Mouse (Mus musculus) intestine, postnatal 0 days (tissue): ENCODE results near the gene Supt6. TPM values are rescaled to one million over a fixed set of nuclear protein-coding genes. Genes with fewer than 3 reads are reported as not detected.

Experiments
- ATAC-seq: fragments of 200-750 bp; cut with Nextera tagmentation; 2 replicates; pipeline ENCODE4 v1.8.0; 2017; ENCODE audit warnings: mild to moderate bottlenecking, moderate TSS enrichment, moderate library complexity
- H3K27ac ChIP-seq: fragments of 300-500 bp; sonication (generic); 2 replicates; pipeline ENCODE4 v1.5.1; 2014; ENCODE audit warnings: mild to moderate bottlenecking, low read depth, low read length, moderate library complexity
- H3K27me3 ChIP-seq: fragments of 300-500 bp; sonication (generic); replicated peaks from 2 replicates; pipeline ENCODE4 v1.6.1; 2014; ENCODE audit warnings: low read length, mixed read lengths; ENCODE audit not compliant: control insufficient read depth, insufficient read depth
- H3K36me3 ChIP-seq: fragments of 300-500 bp; sonication (generic); 2 replicates; pipeline ENCODE4 v1.6.1; 2014; ENCODE audit warnings: mild to moderate bottlenecking, moderate library complexity; ENCODE audit not compliant: control insufficient read depth, insufficient read depth
- H3K4me1 ChIP-seq: fragments of 300-500 bp; sonication (generic); replicated peaks from 2 replicates; pipeline ENCODE4 v1.6.1; 2014; ENCODE audit warnings: antibody characterized with exemption, low read length, mixed read lengths; ENCODE audit not compliant: control insufficient read depth, insufficient read depth
- H3K4me2 ChIP-seq: fragments of 300-500 bp; sonication (generic); replicated peaks from 2 replicates; pipeline ENCODE4 v1.6.1; 2014; ENCODE audit warnings: low read depth, mild to moderate bottlenecking, moderate library complexity
- H3K4me3 ChIP-seq: fragments of 300-500 bp; sonication (generic); 2 replicates; pipeline ENCODE4 v1.5.1; 2014; ENCODE audit warnings: low read depth, low read length
- H3K9ac ChIP-seq: fragments of 300-500 bp; sonication (generic); 2 replicates; pipeline ENCODE4 v1.6.1; 2014; ENCODE audit warnings: mild to moderate bottlenecking, low read depth, low read length
- H3K9me3 ChIP-seq: fragments of 300-500 bp; sonication (generic); 2 replicates; pipeline ENCODE4 v1.6.1; 2016; ENCODE audit warnings: mixed run types; ENCODE audit not compliant: control insufficient read depth
- CTCF ChIP-seq: sonication (generic); IDR thresholded peaks from 2 replicates; pipeline ENCODE4 v1.5.1; 2016; ENCODE audit warnings: low read depth, mild to moderate bottlenecking, control low read depth, antibody characterized with exemption, moderate library complexity
- WGBS: fragments of 180-500 bp; shearing (Covaris S2); extraction: QIAGEN DNeasy Blood & Tissue Kit; methylation state at CpG from one replicate; pipeline ENCODE4 v1.1.7; 2014; 5-methylcytosine and 5-hydroxymethylcytosine counted together
- polyA plus RNA-seq: library from polyadenylated mRNA; unstranded; fragments of >200 nt; fragmentation: Nextera tagmentation; extraction: Ambion mirVana; gene quantifications from 2 replicates; pipeline ENCODE4 v1.2.1, GENCODE M21; 2015

Gene Supt6
- polyA plus RNA-seq, 1 experiment from 2014 or later, result 8.8 TPM

DNA sequence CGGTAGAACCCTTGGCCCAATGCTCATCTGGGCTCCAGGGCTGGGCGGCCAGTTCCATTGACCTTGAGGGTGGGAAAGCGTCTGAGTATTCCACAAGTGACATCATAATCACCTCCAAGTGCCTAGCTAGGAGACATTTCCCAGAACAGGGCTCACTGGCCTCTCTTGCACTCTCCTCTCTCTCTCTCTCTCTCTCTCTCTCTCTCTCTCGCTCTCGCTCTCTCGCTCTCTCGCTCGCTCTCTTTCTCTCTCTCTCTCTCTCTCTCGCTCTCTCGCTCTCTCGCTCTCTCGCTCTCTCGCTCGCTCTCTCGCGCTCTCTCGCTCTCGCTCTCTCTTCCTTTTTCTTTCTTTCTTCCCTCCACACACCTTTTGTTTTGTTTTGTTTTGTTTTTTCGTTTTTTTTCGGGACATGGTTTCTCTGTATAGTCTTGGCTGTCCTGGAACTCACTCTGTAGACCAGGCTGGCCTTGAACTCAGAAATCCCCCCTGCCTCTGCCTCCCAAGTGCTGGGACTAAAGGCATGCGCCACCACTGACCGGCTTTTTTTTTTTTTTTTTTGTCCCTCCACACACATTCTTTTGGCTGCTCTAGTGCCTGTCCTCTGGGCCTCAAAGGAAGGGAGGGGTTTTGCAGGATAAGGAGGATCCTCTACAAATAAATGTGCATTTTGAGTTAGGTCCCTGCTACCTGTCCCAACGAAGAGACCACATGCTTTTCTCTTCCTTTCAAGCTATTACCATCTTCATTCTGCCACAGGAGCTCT is 50.5 kb downstream of the Supt6 start:
- Histone ChIP-seq H3K4me2 (peak overlapping the region; percentile 85), H3K27ac (no peak overlapping the region), H3K27me3 (0 out of 2 replicates have a peak, but pooled peaks cover 3% of the 10 kb centered on the region), H3K9ac (peak overlapping the region; percentile 38; the same call in 1 of the 2 replicates), H3K36me3 (no peaks in the 10 kb centered on the region), H3K4me3 (peak overlapping the region; percentile 57), H3K4me1 (0 out of 2 replicates have a peak, but pooled peaks cover 3% of the 10 kb centered on the region), H3K9me3 (no peaks in the 10 kb centered on the region)
- no peak for ATAC-seq
- 60% methylated on average over 23 of the region's 23 CpGs for WGBS
- TF ChIP-seq CTCF, result no peak

DNA sequence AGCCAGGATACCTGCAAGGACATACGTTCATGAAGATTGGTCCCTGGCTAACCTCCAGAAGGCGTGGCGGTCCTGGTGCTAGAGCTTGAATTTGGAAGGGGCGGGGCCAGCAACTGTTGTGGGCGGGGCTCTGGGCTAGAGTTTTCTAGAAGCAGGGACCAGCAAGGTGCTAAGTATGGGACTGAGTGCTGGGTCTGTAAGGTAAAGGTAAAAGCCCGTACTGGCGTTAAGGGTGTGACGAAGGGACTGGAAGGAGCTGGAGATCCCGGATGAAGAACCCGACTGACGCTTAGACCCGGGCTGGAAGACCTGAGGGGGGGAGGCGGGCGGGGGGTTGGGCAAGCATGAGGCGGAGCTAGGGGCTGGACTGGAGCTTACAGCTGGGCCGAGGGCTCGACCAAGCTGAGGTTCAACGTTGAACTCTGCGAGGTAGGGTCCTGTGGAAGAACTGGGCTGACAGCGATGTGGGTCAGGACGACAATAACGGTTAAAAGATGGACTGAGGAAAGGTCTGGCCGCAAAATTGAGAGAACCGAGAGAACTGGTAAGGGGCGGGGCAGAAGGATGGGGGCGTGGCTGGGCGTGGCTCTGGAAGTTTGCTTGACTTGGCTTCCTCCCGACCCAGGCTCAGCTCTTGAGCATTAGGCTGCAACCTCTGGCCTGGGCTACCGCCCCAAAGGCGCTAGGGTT is 51.2 kb downstream of the Supt6 start:
- peak overlapping the region; percentile 38; the same call in 1 of the 2 replicates for H3K9ac ChIP-seq
- H3K9me3 ChIP-seq, result no peaks in the 10 kb centered on the region
- no peak for TF ChIP-seq CTCF
- H3K4me3 ChIP-seq, result peak overlapping the region; percentile 57
- H3K27me3 ChIP-seq, result peaks cover 3% of the 10 kb centered on the region; the same call in 1 of the 2 replicates
- peaks cover 7% of the 10 kb centered on the region; the same call in 1 of the 2 replicates for H3K4me1 ChIP-seq
- 3% methylated on average over 30 of the region's 30 CpGs for WGBS
- peak; percentile 59 for ATAC-seq
- H3K4me2 ChIP-seq, result peak overlapping the region; percentile 85
- no peaks in the 10 kb centered on the region for H3K36me3 ChIP-seq
- H3K27ac ChIP-seq, result no peak overlapping the region

DNA sequence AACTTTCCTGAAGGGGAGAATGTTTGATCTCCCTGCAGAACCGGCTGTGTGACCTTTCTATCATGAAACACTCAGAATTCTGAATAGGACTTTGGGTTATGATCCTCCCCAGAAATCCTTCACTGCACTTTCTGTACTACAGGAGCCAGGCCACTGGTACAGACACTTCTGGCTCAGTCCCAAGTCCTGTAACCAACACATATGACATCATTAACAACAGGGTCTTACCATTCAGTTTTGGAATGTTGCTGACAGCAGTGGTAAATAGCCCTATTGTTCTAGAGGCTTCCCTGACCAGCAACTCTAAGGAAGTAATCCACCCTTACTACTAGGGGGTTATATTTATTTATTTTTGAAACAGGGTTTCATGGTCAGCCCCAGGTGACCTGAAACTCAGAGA is 52.7 kb downstream of the Supt6 start, which contains the start of gene Proca1:
Gene Proca1, plus strand, starts transcription at position 280 of the 400 bp plus-strand sequence.
- no peaks in the 10 kb centered on the region for H3K36me3 ChIP-seq
- no peak within 1 kb of the TSS for H3K27ac ChIP-seq
- H3K27me3 ChIP-seq, result peaks cover 3% of the 10 kb centered on the region; the same call in 1 of the 2 replicates
- ATAC-seq, result no peak
- WGBS, result 50% methylated on average over 1 of the region's 1 CpGs
- peak within 1 kb of the TSS; percentile 85 for H3K4me2 ChIP-seq
- no peak for TF ChIP-seq CTCF
- H3K9ac ChIP-seq, result no peak within 1 kb of the TSS
- peak within 1 kb of the TSS; percentile 57 for H3K4me3 ChIP-seq
- H3K9me3 ChIP-seq, result no peaks in the 10 kb centered on the region
- peaks cover 7% of the 10 kb centered on the region; the same call in 1 of the 2 replicates for H3K4me1 ChIP-seq

DNA sequence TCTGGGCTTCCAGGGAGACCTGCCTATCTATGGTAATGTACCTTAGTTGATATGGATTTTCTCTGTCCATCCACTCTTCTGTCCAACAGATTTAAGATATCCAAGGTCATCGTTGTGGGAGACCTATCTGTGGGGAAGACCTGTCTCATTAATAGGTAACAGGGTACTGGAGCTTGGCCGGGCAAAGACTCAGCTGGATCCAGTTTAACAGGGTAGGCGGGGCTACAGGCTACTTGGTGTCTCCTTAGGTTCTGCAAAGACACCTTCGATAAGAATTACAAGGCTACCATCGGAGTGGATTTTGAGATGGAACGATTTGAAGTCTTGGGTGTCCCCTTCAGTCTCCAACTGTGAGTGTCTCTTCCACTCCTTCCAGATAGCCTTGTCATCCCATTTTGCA is 55.7 kb downstream of the Supt6 start:
- H3K27ac ChIP-seq, result no peak overlapping the region
- ATAC-seq, result no peak
- 40% methylated on average over 6 of the region's 6 CpGs for WGBS

DNA sequence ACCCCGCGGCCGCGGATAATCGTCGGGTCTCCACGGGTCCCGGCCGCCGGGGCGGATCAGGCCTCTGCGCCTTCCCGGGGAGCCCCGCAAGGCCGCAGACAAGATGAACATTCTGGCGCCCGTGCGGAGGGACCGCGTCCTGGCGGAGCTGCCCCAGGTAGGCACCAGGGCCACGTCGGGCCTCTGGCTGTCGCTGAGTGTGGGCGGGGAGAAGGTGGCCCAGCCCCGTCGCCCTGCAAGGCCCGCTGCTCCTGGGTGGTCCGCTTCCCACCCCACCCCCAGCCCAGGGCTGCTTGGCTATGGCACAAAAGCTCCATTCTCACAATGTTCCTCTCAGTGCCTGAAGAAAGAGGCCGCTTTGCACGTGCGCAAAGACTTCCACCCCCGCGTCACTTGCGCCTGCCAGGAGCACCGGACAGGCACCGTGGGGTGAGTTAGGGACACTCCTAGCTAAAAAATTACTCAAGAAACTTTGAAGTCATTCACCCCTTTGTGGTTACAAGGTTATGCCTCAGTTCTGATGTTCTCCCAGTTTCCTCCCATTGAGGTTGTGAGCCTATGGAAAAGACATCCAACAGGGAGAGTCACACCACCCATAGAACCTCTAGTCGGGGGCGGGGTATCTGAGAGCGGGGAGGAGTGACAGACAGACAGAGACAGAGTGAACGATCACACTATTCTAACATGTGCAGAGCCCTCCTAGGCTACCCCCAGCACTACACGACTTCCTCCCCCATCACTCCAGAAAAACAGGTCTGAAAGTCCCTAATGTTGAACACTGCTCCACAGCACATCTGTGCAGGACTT is 56.4 kb downstream of the Supt6 start:
- no peak for TF ChIP-seq CTCF
- 1% methylated on average over 38 of the region's 42 CpGs for WGBS

More for the DNA sequence above, 55.7 kb downstream of the Supt6 start:
- Histone ChIP-seq H3K27me3 (peaks cover 3% of the 10 kb centered on the region; the same call in 1 of the 2 replicates), H3K4me1 (peaks cover 7% of the 10 kb centered on the region; the same call in 1 of the 2 replicates), H3K36me3 (no peaks in the 10 kb centered on the region), H3K4me2 (peak overlapping the region; percentile 94), H3K9ac (no peak overlapping the region), H3K4me3 (peak overlapping the region; percentile 68), H3K9me3 (no peaks in the 10 kb centered on the region)
- no peak for TF ChIP-seq CTCF

More for the DNA sequence above, 56.4 kb downstream of the Supt6 start:
- H3K4me3 ChIP-seq, result peak overlapping the region; percentile 68
- H3K9me3 ChIP-seq, result no peaks in the 10 kb centered on the region
- H3K27me3 ChIP-seq, result peaks cover 3% of the 10 kb centered on the region; the same call in 1 of the 2 replicates
- ATAC-seq, result peak; percentile 31
- peak overlapping the region; percentile 85 for H3K27ac ChIP-seq
- H3K4me1 ChIP-seq, result peaks cover 5% of the 10 kb centered on the region; the same call in 1 of the 2 replicates
- peak overlapping the region; percentile 78 for H3K9ac ChIP-seq
- no peaks in the 10 kb centered on the region for H3K36me3 ChIP-seq
- peak overlapping the region; percentile 94 for H3K4me2 ChIP-seq
